Mouse (Mus musculus) cerebellum, adult 2 months (tissue): Measurements from ENCODE around the gene Rps2.

Experiments
- CTCF ChIP-seq: fragments of 200-500 bp; IDR thresholded peaks from 2 replicates; pipeline ENCODE4 v1.5.1; 2011; ENCODE audit warnings: low read depth, mild to moderate bottlenecking, control low read depth, low read length, moderate library complexity, borderline replicate concordance; ENCODE audit not compliant: insufficient read depth
- POLR2A ChIP-seq: fragments of 200-500 bp; IDR thresholded peaks from 2 replicates; pipeline ENCODE4 v1.6.1; 2011; ENCODE audit warnings: low read length, control low read depth, borderline replicate concordance; ENCODE audit not compliant: insufficient read depth

GRCm38 (mm10) chr17:24705821-24706220 is 12.1 kb upstream of the Rps2 start:
- TF ChIP-seq POLR2A: no peak
- TF ChIP-seq CTCF: no peak
